In genomic region chr7:82866486-82867270, GRCm38 (mm10) we compare ENCODE assay signal across 8 mouse cellular contexts. TPM values are rescaled to one million over a fixed set of nuclear protein-coding genes. Genes with fewer than 3 reads are reported as not detected.
DNase-seq lines count a peak whose midpoint lies in the region; ATAC-seq and TF ChIP-seq lines count a peak whose summit lies in the region.

No protein-coding gene starts in this region.

- peaks cover 48% of the 10 kb centered on the region for H3K4me1 ChIP-seq in embryonic facial prominence, embryonic 10.5 days
- H3K4me1 ChIP-seq in limb, embryonic 11.5 days (ENCODE audit: control insufficient read depth, insufficient read depth, low read length), result peaks cover 11% of the 10 kb centered on the region
- H3K4me1 ChIP-seq in midbrain, embryonic 13.5 days (replicated peaks), result peaks cover 21% of the 10 kb centered on the region
- H3K4me1 ChIP-seq in small intestine, adult 2 months (ENCODE audit: control insufficient read depth, insufficient read depth, insufficient read length, low read length), result peaks cover 15% of the 10 kb centered on the region

- peaks cover 28% of the 10 kb centered on the region for H3K36me3 ChIP-seq in embryonic facial prominence, embryonic 10.5 days (replicated peaks)
- peaks cover 11% of the 10 kb centered on the region for H3K36me3 ChIP-seq in limb, embryonic 11.5 days (ENCODE audit: control insufficient read depth, insufficient read depth, low read length)
- H3K36me3 ChIP-seq in midbrain, embryonic 13.5 days, result peaks cover 18% of the 10 kb centered on the region
- no peaks in the 10 kb centered on the region for H3K36me3 ChIP-seq in small intestine, adult 2 months (ENCODE audit: control insufficient read depth, insufficient read depth, low read length)

- H3K9ac ChIP-seq in limb, embryonic 11.5 days (ENCODE audit: low read length), result peak overlapping the region; percentile 99
- peak overlapping the region; percentile 100 for H3K9ac ChIP-seq in midbrain, embryonic 13.5 days (replicated peaks)

- no peak for TF ChIP-seq POLR2A in small intestine, adult 2 months (IDR thresholded peaks at IDR 0.05; ENCODE audit: low read depth, low read length)

- no peaks in the 10 kb centered on the region for H3K9me3 ChIP-seq in embryonic facial prominence, embryonic 10.5 days
- no peaks in the 10 kb centered on the region for H3K9me3 ChIP-seq in limb, embryonic 11.5 days (ENCODE audit: control insufficient read depth, low read length)
- no peaks in the 10 kb centered on the region for H3K9me3 ChIP-seq in midbrain, embryonic 13.5 days

- peak overlapping the region; percentile 100 for H3K4me3 ChIP-seq in embryonic facial prominence, embryonic 10.5 days
- H3K4me3 ChIP-seq in limb, embryonic 11.5 days (ENCODE audit: low read depth, low read length), result peak overlapping the region; percentile 99
- H3K4me3 ChIP-seq in midbrain, embryonic 13.5 days (replicated peaks), result peak overlapping the region; percentile 99
- H3K4me3 ChIP-seq in small intestine, adult 2 months (ENCODE audit: low read depth, low read length), result peak overlapping the region; percentile 95

- peak overlapping the region; percentile 100 for H3K27ac ChIP-seq in embryonic facial prominence, embryonic 10.5 days (replicated peaks)
- peak overlapping the region; percentile 99 for H3K27ac ChIP-seq in limb, embryonic 11.5 days (replicated peaks; ENCODE audit: low read depth, low read length)
- peak overlapping the region; percentile 100 for H3K27ac ChIP-seq in midbrain, embryonic 13.5 days
- peak overlapping the region; percentile 86 for H3K27ac ChIP-seq in small intestine, adult 2 months (ENCODE audit: insufficient read depth, low read depth, low read length)

- TF ChIP-seq CTCF in small intestine, adult 2 months (IDR thresholded peaks at IDR 0.05; ENCODE audit: extremely low read depth, insufficient read length, insufficient replicate concordance, low read depth, low read length), result peak; percentile 40; the same call in 1 of the 2 replicates

- peak; percentile 71 for ATAC-seq in granulocyte monocyte progenitor cell, adult 5-6 weeks (replicated peaks; ENCODE audit: poor library complexity, severe bottlenecking)
- ATAC-seq in limb, embryonic 11.5 days (ENCODE audit: insufficient number of reproducible peaks, low FRiP score, low TSS enrichment, low read depth), result peak; percentile 87
- peak; percentile 87 for ATAC-seq in midbrain, embryonic 13.5 days

- WGBS in embryonic facial prominence, embryonic 10.5 days, result under 1% methylated on average over 65 of the region's 68 CpGs
- under 1% methylated on average over 55 of the region's 68 CpGs for WGBS in limb, embryonic 11.5 days
- under 1% methylated on average over 56 of the region's 68 CpGs for WGBS in midbrain, embryonic 13.5 days
- WGBS in small intestine, adult 2 months, result under 1% methylated on average over 64 of the region's 68 CpGs

- DNase-seq in urinary bladder, adult 18-20 months (ENCODE audit: low spot score in 2 of 2), result peak; percentile 75 to 86
- no peak for DNase-seq in urinary bladder, adult 2 months (ENCODE audit: low spot score)
- peak; percentile 98 for DNase-seq in embryonic facial prominence, embryonic 10.5 days (ENCODE audit: low spot score)
- peak; percentile 92 for DNase-seq in kidney, adult 11 months
- peak; percentile 97 for DNase-seq in limb, embryonic 11.5 days (ENCODE audit: low spot score)

- H3K27me3 ChIP-seq in embryonic facial prominence, embryonic 10.5 days (replicated peaks; ENCODE audit: low read depth, poor library complexity, severe bottlenecking), result no peaks in the 10 kb centered on the region
- no peaks in the 10 kb centered on the region for H3K27me3 ChIP-seq in limb, embryonic 11.5 days (ENCODE audit: control insufficient read depth, insufficient read depth, low read length)
- no peaks in the 10 kb centered on the region for H3K27me3 ChIP-seq in midbrain, embryonic 13.5 days
- H3K27me3 ChIP-seq in small intestine, adult 2 months (ENCODE audit: control insufficient read depth, insufficient read depth, low read length), result no peaks in the 10 kb centered on the region

- peak overlapping the region; percentile 64 for H3K4me2 ChIP-seq in limb, embryonic 11.5 days (ENCODE audit: low read depth, severe bottlenecking)
- peak overlapping the region; percentile 99 for H3K4me2 ChIP-seq in midbrain, embryonic 13.5 days (replicated peaks)

RNA-seq across cellular contexts. Expression of gene Mex3b, which starts 0.5 kb away (rescaled TPM):
- polyA plus RNA-seq in urinary bladder, adult 2 months (2012; rRNA removed), result 1.8 and 1.9 TPM in 2 replicates
- polyA plus RNA-seq in embryonic facial prominence, embryonic 10.5 days (2016; fragmentation: Nextera tagmentation; extraction: Ambion mirVana), result 27.8 and 30.1 TPM in 2 replicates
- 2.0 and 2.4 TPM in 2 replicates for total RNA-seq in granulocyte monocyte progenitor cell, adult 5-6 weeks (2014; fragmentation: Nextera tagmentation)
- total RNA-seq in granulocyte monocyte progenitor cell, adult 5-6 weeks (2017), result 4.2 TPM in 2 replicates
- polyA plus RNA-seq in limb, embryonic 11.5 days (2014; fragmentation: Nextera tagmentation; extraction: Ambion mirVana), result 47.0 and 47.4 TPM in 2 replicates
- polyA plus RNA-seq in midbrain, embryonic 13.5 days (2015; fragmentation: Nextera tagmentation; extraction: Ambion mirVana), result 41.0 and 42.9 TPM in 2 replicates
- 3.1 and 6.3 TPM in 2 replicates for polyA plus RNA-seq in small intestine, adult 2 months (2012; rRNA removed)
